Mouse (Mus musculus) spleen, postnatal 36 days (tissue): ENCODE measurements around the gene Foxf1.

ENCODE experiments used
- DNase-seq, 2 experiments: peaks; one replicate each; pipeline ENCODE4 v3.0.0; 2022; ENCODE audit warnings: low spot score in 2 of 2, mixed read lengths in 1 of 2

Gene Foxf1

GRCm38 (mm10) chr8:121129265-121129940, 45.2 kb downstream of the Foxf1 start:
- no peak for DNase-seq

- DNase-seq: no peak
These were observed 46.3 kb downstream of the Foxf1 start for GRCm38 (mm10) chr8:121130522-121130921.

GRCm38 (mm10) chr8:121132961-121133513, 48.9 kb downstream of the Foxf1 start:
- DNase-seq: no peak

- no peak for DNase-seq
These were observed 49.9 kb downstream of the Foxf1 start for GRCm38 (mm10) chr8:121134102-121134501.

GRCm38 (mm10) chr8:121134512-121134911, 50.3 kb downstream of the Foxf1 start:
- DNase-seq: no peak

GRCm38 (mm10) chr8:121136856-121137255, 52.7 kb downstream of the Foxf1 start:
- DNase-seq: no peak
